Mouse (Mus musculus) layer of hippocampus, adult 2 months (tissue): ENCODE measurements around the gene Mycl. TPM values are rescaled to one million over a fixed set of nuclear protein-coding genes. Genes with fewer than 3 reads are reported as not detected.
"Not testable (repeated sequence)": the region's sequence is repeated elsewhere in the genome, so short reads cannot be mapped to it uniquely, and the experiment has no call there.

ENCODE experiments used
- DNase-seq, 2 experiments: peaks; one replicate each; pipeline ENCODE4 v3.0.0; 2022; ENCODE audit warnings: low spot score in 2 of 2
- H3K27ac ChIP-seq: fragments of 200-600 bp; 2 replicates; pipeline ENCODE4 v1.8.1; 2022
- H3K4me3 ChIP-seq: fragments of 200-600 bp; 2 replicates; pipeline ENCODE4 v1.8.1; 2022; ENCODE audit warnings: mild to moderate bottlenecking
- CTCF ChIP-seq: fragments of 200-600 bp; conservative IDR thresholded peaks from 2 replicates; pipeline ENCODE4 v1.8.1; 2022; ENCODE audit warnings: antibody characterized with exemption, mild to moderate bottlenecking, moderate library complexity
- total RNA-seq, 2 experiments: library from RNA; stranded (reverse); gene quantifications; 2 replicates each; pipeline ENCODE4 v1.2.3; 2021

Mycl gene
- total RNA-seq, 2 experiments from 2014 or later: 31.8 to 32.4 TPM

GRCm38 (mm10) chr4:122985110-122985509 is 10.3 kb upstream of the Mycl start:
- Histone ChIP-seq H3K27ac (peak overlapping the region; percentile 28; the same call in 1 of the 2 replicates), H3K4me3 (no peak overlapping the region)
- DNase-seq: peak; percentile 66 to 83
- TF ChIP-seq CTCF: peak; percentile 90

GRCm38 (mm10) chr4:122987421-122987820 is 8.0 kb upstream of the Mycl start:
- no peak overlapping the region for H3K27ac ChIP-seq
- H3K4me3 ChIP-seq: no peak overlapping the region
- DNase-seq: no peak
- no peak for TF ChIP-seq CTCF

- H3K27ac ChIP-seq, H3K4me3 ChIP-seq, DNase-seq: not testable (repeated sequence)
- peak; percentile 74 for TF ChIP-seq CTCF
Observed at GRCm38 (mm10) chr4:122988004-122988403, 7.4 kb upstream of the Mycl start.

- DNase-seq: no peak
- no peak overlapping the region for H3K27ac ChIP-seq
- no peak for TF ChIP-seq CTCF
- H3K4me3 ChIP-seq: no peak overlapping the region
Observed at GRCm38 (mm10) chr4:122991177-122991576, 4.3 kb upstream of the Mycl start.

GRCm38 (mm10) chr4:122992276-122992675 is 3.2 kb upstream of the Mycl start:
- H3K4me3 ChIP-seq: no peak overlapping the region
- no peak for DNase-seq
- H3K27ac ChIP-seq: no peak overlapping the region
- no peak for TF ChIP-seq CTCF

GRCm38 (mm10) chr4:122996221-122996617 is 767 bp downstream of the Mycl start:
- Histone ChIP-seq H3K27ac (peak overlapping the region; percentile 90), H3K4me3 (peak overlapping the region; percentile 86)
- DNase-seq: no peak
- TF ChIP-seq CTCF: no peak

- peak; percentile 64 for TF ChIP-seq CTCF
- Histone ChIP-seq H3K4me3 (peak overlapping the region; percentile 86), H3K27ac (peak overlapping the region; percentile 90)
- DNase-seq: no peak
Observed at GRCm38 (mm10) chr4:122996618-122997381, 1.3 kb downstream of the Mycl start.

GRCm38 (mm10) chr4:122998537-122999262 is 3.2 kb downstream of the Mycl start:
- TF ChIP-seq CTCF: no peak
- Histone ChIP-seq H3K27ac (peak overlapping the region; percentile 62; the same call in 1 of the 2 replicates), H3K4me3 (peak overlapping the region; percentile 86)
- peak in 1 of 2 experiments; percentile 57 for DNase-seq

GRCm38 (mm10) chr4:122999263-122999691 is 3.8 kb downstream of the Mycl start:
- DNase-seq: no peak
- no peak overlapping the region for H3K27ac ChIP-seq
- no peak for TF ChIP-seq CTCF
- H3K4me3 ChIP-seq: peak overlapping the region; percentile 86

GRCm38 (mm10) chr4:123000130-123000529 is 4.7 kb downstream of the Mycl start:
- DNase-seq: no peak
- no peak overlapping the region for H3K27ac ChIP-seq
- no peak overlapping the region for H3K4me3 ChIP-seq
- no peak for TF ChIP-seq CTCF

GRCm38 (mm10) chr4:123000617-123001342 is 5.3 kb downstream of the Mycl start:
- no peak overlapping the region for H3K4me3 ChIP-seq
- DNase-seq: no peak
- no peak overlapping the region for H3K27ac ChIP-seq
- no peak for TF ChIP-seq CTCF

- Histone ChIP-seq H3K4me3 (no peak overlapping the region), H3K27ac (no peak overlapping the region)
- peak; percentile 68 to 77 for DNase-seq
- no peak for TF ChIP-seq CTCF
Observed at GRCm38 (mm10) chr4:123005054-123005966, 9.9 kb downstream of the Mycl start.

- not testable (repeated sequence) for DNase-seq, H3K4me3 ChIP-seq
- peak overlapping the region; percentile 92; the same call in 1 of the 2 replicates for H3K27ac ChIP-seq
Observed at GRCm38 (mm10) chr4:123012501-123012900, 17.0 kb downstream of the Mycl start.
